In the genomic region with DNA sequence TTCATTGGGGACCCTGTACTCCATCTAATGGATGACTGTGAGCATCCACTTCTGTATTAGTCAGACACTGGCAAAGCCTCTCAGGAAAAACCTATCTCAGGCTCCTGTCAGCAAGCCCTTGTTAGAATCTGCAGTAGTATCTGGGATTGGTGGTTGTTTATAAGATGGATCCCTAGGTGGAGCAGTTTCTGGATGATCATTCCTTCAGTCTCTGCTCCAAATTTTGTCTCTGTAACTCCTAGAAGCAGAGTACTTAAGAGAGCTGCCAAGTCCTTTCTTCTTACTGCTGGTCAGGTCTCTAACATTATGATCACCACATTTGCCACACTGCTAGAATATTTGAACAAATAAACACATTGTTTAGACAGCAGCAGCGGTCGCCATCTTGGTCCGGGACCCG, we compare ENCODE assay signal across 15 mouse cellular contexts.
"Had no signal": no experiment of that assay in that cellular context is flagged by ENCODE, and none has a peak within 500 bp of the region (broad histone marks: within the 10 kb centered on the region; RNA-seq: fewer than 3 reads in every experiment).

No protein-coding gene starts in this region.

- H3K4me1 ChIP-seq: lung, embryonic 15.5 days; megakaryocyte, embryonic 14.5 days; midbrain, embryonic 13.5 days; midbrain, embryonic 15.5 days; neural tube, embryonic 12.5 days; stomach, embryonic 15.5 days had no signal

- H3K4me3 ChIP-seq: lung, embryonic 15.5 days; megakaryocyte, embryonic 14.5 days; midbrain, embryonic 13.5 days; midbrain, embryonic 15.5 days; neural tube, embryonic 12.5 days; stomach, embryonic 15.5 days had no signal

- DNase-seq: lung, adult 2 months; lung, postnatal 14 days; lung, postnatal 36 days; right cerebral cortex, postnatal 14 days; thymus, adult 2 months; thymus, postnatal 25 days; thymus, postnatal 4 days had no signal

- H3K27ac ChIP-seq: lung, embryonic 15.5 days; macrophage; midbrain, embryonic 13.5 days; midbrain, embryonic 15.5 days; neural tube, embryonic 12.5 days; stomach, embryonic 15.5 days; stomach, postnatal 0 days had no signal

- H3K27me3 ChIP-seq: lung, embryonic 15.5 days; megakaryocyte, embryonic 14.5 days; midbrain, embryonic 13.5 days; midbrain, embryonic 15.5 days; neural tube, embryonic 12.5 days; stomach, embryonic 15.5 days had no signal

- H3K36me3 ChIP-seq: lung, embryonic 15.5 days; midbrain, embryonic 13.5 days; midbrain, embryonic 15.5 days; neural tube, embryonic 12.5 days; stomach, embryonic 15.5 days had no signal

- H3K9me3 ChIP-seq: lung, embryonic 15.5 days; megakaryocyte, embryonic 14.5 days; midbrain, embryonic 13.5 days; midbrain, embryonic 15.5 days; neural tube, embryonic 12.5 days; stomach, embryonic 15.5 days had no signal
